ENCODE assay signal across 8 mouse cellular contexts in genomic region chr5:127481416-127481815, GRCm38 (mm10).
A peak's percentile ranks its signal among the peaks of the same experiment; 100 is the strongest.
DNase-seq lines count a peak whose midpoint lies in the region; ATAC-seq lines count a peak whose summit lies in the region.

No protein-coding gene starts in this region.

- H3K27ac ChIP-seq in hindbrain, embryonic 11.5 days (ENCODE audit: low read depth, low read length): no peak overlapping the region
- no peak overlapping the region for H3K27ac ChIP-seq in hindbrain, embryonic 12.5 days

- WGBS in hindbrain, embryonic 11.5 days: 31% methylated on average over 5 of the region's 5 CpGs
- 28% methylated on average over 5 of the region's 5 CpGs for WGBS in hindbrain, embryonic 12.5 days

- peak; percentile 78 for DNase-seq in hindbrain, embryonic 11.5 days (ENCODE audit: low spot score)
- DNase-seq in spleen, postnatal 4 days (ENCODE audit: low spot score in 2 of 2): peak; percentile 19 to 66
- DNase-seq in spleen, postnatal 36 days (ENCODE audit: low spot score in 2 of 2): no peak
- peak; percentile 46 for DNase-seq in cerebellum, adult 8-10 months
- DNase-seq in gastrocnemius, postnatal 10 days: peak; percentile 44
- DNase-seq in lung, postnatal 10 days: peak; percentile 69
- DNase-seq in yolk sac, embryonic 10.5 days (ENCODE audit: low spot score): peak; percentile 5

- no peaks in the 10 kb centered on the region for H3K27me3 ChIP-seq in hindbrain, embryonic 11.5 days (ENCODE audit: control insufficient read depth, insufficient read depth, low read length)
- H3K27me3 ChIP-seq in hindbrain, embryonic 12.5 days: peaks cover 8% of the 10 kb centered on the region; the same call in 1 of the 2 replicates

- no peak overlapping the region for H3K4me3 ChIP-seq in hindbrain, embryonic 11.5 days (ENCODE audit: low read depth, low read length)
- H3K4me3 ChIP-seq in hindbrain, embryonic 12.5 days: no peak overlapping the region

- no peak overlapping the region for H3K4me2 ChIP-seq in hindbrain, embryonic 11.5 days (replicated peaks; ENCODE audit: low read depth, low read length)
- H3K4me2 ChIP-seq in hindbrain, embryonic 12.5 days (replicated peaks): no peak overlapping the region

- no peak for ATAC-seq in hindbrain, embryonic 11.5 days (ENCODE audit: low FRiP score)
- no peak for ATAC-seq in hindbrain, embryonic 12.5 days (ENCODE audit: low FRiP score)

- H3K9ac ChIP-seq in hindbrain, embryonic 11.5 days (ENCODE audit: low read depth, low read length): no peak overlapping the region
- no peak overlapping the region for H3K9ac ChIP-seq in hindbrain, embryonic 12.5 days

- no peaks in the 10 kb centered on the region for H3K9me3 ChIP-seq in hindbrain, embryonic 11.5 days (ENCODE audit: control insufficient read depth, low read length)
- H3K9me3 ChIP-seq in hindbrain, embryonic 12.5 days (replicated peaks): no peaks in the 10 kb centered on the region

- no peaks in the 10 kb centered on the region for H3K36me3 ChIP-seq in hindbrain, embryonic 11.5 days (ENCODE audit: control insufficient read depth, insufficient read depth, low read length)
- H3K36me3 ChIP-seq in hindbrain, embryonic 12.5 days: no peaks in the 10 kb centered on the region

- H3K4me1 ChIP-seq in hindbrain, embryonic 11.5 days (replicated peaks; ENCODE audit: control insufficient read depth, insufficient read depth, low read length): peaks cover 4% of the 10 kb centered on the region
- peaks cover 36% of the 10 kb centered on the region for H3K4me1 ChIP-seq in hindbrain, embryonic 12.5 days

Comparison
In these comparisons a context has a peak if more than half of its experiments do, and no peak if none do; other contexts are left out.
1. DNase-seq: peak in hindbrain, embryonic 11.5 days (single experiment), spleen, postnatal 4 days (2 of 2), cerebellum, adult 8-10 months (single experiment), gastrocnemius, postnatal 10 days (single experiment), lung, postnatal 10 days (single experiment) and yolk sac, embryonic 10.5 days (single experiment); none in spleen, postnatal 36 days (0 of 2).